Mouse (Mus musculus): ENCODE results near the gene Lrrc55. TPM values are rescaled to one million over a fixed set of nuclear protein-coding genes. Genes with fewer than 3 reads are reported as not detected.
A peak's percentile ranks its signal among the peaks of the same experiment; 100 is the strongest.

The Lrrc55 gene
- polyA plus RNA-seq, 1 experiment from 2014 or later, result 0.09 TPM

DNA sequence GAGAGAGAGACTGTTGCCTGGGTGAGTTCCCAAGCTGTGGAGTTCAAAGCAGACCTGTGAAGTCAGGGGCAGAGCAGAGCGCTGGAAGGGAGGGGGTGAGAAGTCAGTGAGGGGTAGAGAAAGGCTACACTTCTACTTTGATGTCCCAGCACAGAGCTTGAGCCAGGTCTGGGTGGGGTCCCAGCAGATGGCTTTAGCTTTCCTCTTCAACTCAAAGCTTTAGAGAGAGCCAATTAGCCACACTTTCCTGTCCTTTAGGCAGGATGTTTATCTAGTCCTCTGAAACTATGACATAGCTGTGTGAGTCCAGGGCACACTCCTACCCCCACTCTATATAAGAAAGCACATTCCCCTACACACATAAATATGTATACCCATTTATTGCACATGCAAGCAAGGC is 65.3 kb downstream of the Lrrc55 start:
- Histone ChIP-seq H3K4me2 (ENCODE audit: low read depth, low read length) (no peak overlapping the region), H3K27ac (ENCODE audit: low read length) (no peak overlapping the region), H3K9me3 (replicated peaks; ENCODE audit: control insufficient read depth, low read length) (no peaks in the 10 kb centered on the region), H3K27me3 (ENCODE audit: control insufficient read depth, insufficient read depth, low read depth, low read length) (no peaks in the 10 kb centered on the region), H3K4me3 (ENCODE audit: low read depth, low read length) (no peak overlapping the region), H3K9ac (ENCODE audit: low read depth, low read length) (no peak overlapping the region), H3K36me3 (ENCODE audit: control insufficient read depth, insufficient read depth) (no peaks in the 10 kb centered on the region), H3K4me1 (ENCODE audit: control insufficient read depth, low read depth, low read length) (peaks cover 10% of the 10 kb centered on the region)
- 0% methylated on average over 1 of the region's 1 CpGs for WGBS (ENCODE audit: insufficient replicate concordance)
- no peak for ATAC-seq (ENCODE audit: low read depth)

DNA sequence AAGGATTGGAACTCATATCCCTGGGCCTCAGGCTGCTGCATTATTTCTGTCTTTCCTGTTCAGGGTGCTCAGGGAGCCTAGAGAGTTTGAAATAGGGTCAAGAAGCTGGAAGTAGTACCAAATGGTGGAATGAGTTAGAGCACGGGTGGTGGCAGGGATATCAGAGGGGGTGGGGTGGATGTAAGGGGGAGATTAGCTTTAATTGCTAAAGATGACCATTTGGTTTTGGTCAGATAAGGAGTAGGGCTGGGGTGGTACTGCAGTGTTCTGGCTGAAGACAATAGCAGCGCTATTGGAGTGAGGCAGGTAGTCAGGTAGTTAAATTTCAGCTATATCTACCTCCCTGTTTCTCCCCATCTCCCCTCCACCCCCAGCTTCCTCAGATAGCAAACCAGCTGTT is 65.8 kb downstream of the Lrrc55 start:
- Histone ChIP-seq H3K27ac (ENCODE audit: low read length) (no peak overlapping the region), H3K27me3 (ENCODE audit: control insufficient read depth, insufficient read depth, low read depth, low read length) (no peaks in the 10 kb centered on the region), H3K4me1 (ENCODE audit: control insufficient read depth, low read depth, low read length) (peaks cover 10% of the 10 kb centered on the region), H3K4me2 (ENCODE audit: low read depth, low read length) (no peak overlapping the region), H3K36me3 (ENCODE audit: control insufficient read depth, insufficient read depth) (no peaks in the 10 kb centered on the region), H3K9ac (ENCODE audit: low read depth, low read length) (no peak overlapping the region), H3K9me3 (replicated peaks; ENCODE audit: control insufficient read depth, low read length) (no peaks in the 10 kb centered on the region), H3K4me3 (ENCODE audit: low read depth, low read length) (no peak overlapping the region)
- WGBS (ENCODE audit: insufficient replicate concordance), result 13% methylated on average over 2 of the region's 2 CpGs
- ATAC-seq (ENCODE audit: low read depth), result peak; percentile 69

DNA sequence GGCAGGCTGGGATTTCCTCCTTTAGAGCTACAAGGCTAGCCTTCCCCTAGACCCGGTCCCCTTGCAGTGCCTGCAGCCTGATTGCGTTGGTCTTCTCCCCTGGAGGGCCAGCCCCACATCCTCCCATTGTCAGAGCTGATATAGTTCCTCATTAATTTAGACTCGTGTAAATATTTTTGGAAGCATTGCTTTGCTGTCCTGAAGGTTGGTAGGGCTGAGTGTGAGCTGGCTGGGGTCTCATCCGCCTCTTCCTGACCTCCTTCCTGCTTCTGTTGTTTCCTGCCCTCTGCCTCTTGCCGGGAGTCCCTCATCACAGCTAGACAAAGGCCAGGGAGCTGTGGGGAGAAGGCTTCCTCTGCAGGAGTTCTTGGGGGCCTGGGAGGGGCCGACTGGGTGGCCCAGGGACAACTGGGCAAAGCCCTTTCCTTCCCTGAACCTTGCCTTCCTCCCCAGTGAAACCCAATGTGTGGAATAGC is 67.5 kb downstream of the Lrrc55 start:
- H3K36me3 ChIP-seq (ENCODE audit: control insufficient read depth, insufficient read depth), result no peaks in the 10 kb centered on the region
- H3K4me3 ChIP-seq (ENCODE audit: low read depth, low read length), result no peak overlapping the region
- H3K9me3 ChIP-seq (replicated peaks; ENCODE audit: control insufficient read depth, low read length), result no peaks in the 10 kb centered on the region
- H3K4me1 ChIP-seq (ENCODE audit: control insufficient read depth, low read depth, low read length), result peaks cover 10% of the 10 kb centered on the region
- no peak overlapping the region for H3K27ac ChIP-seq (ENCODE audit: low read length)
- ATAC-seq (ENCODE audit: low read depth), result peak; percentile 59
- no peak overlapping the region for H3K4me2 ChIP-seq (ENCODE audit: low read depth, low read length)
- 19% methylated on average over 6 of the region's 6 CpGs for WGBS (ENCODE audit: insufficient replicate concordance)
- H3K27me3 ChIP-seq (ENCODE audit: control insufficient read depth, insufficient read depth, low read depth, low read length), result no peaks in the 10 kb centered on the region
- H3K9ac ChIP-seq (ENCODE audit: low read depth, low read length), result no peak overlapping the region

DNA sequence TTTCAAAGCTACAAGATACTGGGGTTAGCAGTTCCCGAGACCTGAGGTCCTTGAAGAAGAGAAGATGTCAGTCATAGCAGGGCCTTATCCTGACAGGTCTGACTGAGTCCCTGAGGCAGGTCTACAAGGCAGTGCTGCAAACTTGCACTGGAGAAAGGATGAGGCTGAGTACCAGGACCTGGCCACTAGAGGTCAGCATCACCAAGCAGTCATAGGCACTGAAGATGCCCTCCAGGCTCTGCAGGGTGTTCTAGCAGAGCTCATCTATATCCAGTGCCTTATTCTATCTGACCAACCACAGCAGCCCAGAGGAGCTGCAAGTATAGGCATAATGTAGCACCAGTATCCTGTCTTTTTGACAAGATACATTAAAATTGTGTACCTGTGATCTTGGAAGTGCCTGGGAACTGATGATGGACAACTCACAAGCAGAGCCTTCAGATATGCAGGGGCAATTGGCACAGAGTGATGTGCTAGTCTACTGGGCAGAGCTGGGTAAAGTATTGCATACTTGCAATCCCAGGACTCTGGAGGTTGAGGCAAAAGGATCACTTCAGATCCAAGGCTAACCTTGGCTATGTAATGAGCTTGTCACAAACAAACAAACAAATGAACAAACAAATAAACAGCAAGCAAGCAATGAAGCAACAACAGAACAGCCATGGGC is 73.0 kb downstream of the Lrrc55 start:
- Histone ChIP-seq H3K36me3 (ENCODE audit: control insufficient read depth, insufficient read depth) (no peaks in the 10 kb centered on the region), H3K27me3 (ENCODE audit: control insufficient read depth, insufficient read depth, low read depth, low read length) (no peaks in the 10 kb centered on the region), H3K27ac (ENCODE audit: low read length) (no peak overlapping the region), H3K4me2 (ENCODE audit: low read depth, low read length) (no peak overlapping the region), H3K4me3 (ENCODE audit: low read depth, low read length) (no peak overlapping the region), H3K9ac (ENCODE audit: low read depth, low read length) (no peak overlapping the region), H3K9me3 (replicated peaks; ENCODE audit: control insufficient read depth, low read length) (no peaks in the 10 kb centered on the region), H3K4me1 (ENCODE audit: control insufficient read depth, low read depth, low read length) (no peaks in the 10 kb centered on the region)
- ATAC-seq (ENCODE audit: low read depth), result peak; percentile 48; the same call in 1 of the 2 replicates
- 44% methylated on average over 1 of the region's 1 CpGs for WGBS (ENCODE audit: insufficient replicate concordance)

DNA sequence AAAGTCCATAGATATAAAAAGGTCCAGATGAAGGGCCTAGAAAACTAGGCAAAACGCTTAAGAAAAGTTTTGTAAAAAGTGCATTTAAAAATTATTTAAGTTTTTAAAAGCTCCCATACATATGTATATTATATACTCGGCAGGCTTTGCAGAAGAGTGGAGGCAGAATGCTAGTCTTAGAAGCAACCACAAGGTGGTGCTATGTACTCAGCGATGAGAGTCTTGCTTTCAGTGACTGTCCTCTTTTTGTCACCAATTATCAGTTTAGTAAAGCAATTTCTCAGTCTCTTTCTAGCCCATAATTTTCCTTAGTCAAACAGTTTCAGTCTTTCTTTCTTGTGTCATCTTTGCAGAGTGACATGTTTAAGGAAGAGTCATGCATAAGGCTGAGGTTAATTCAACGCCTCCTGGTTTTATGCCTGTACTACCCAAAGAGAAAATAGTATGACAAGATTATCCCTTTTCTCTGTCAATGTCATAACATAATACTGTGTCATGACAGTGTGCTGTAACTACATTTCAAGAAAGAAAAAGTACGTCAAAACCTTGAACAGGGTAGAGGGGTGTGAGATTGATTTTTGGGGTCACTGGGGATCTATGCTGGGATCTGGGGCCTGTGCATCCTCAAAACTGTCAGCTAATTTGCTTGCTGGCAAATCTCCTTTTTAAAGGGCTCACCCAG is 73.7 kb downstream of the Lrrc55 start:
- Histone ChIP-seq H3K27ac (ENCODE audit: low read length) (no peak overlapping the region), H3K4me2 (ENCODE audit: low read depth, low read length) (no peak overlapping the region), H3K4me3 (ENCODE audit: low read depth, low read length) (no peak overlapping the region), H3K36me3 (ENCODE audit: control insufficient read depth, insufficient read depth) (no peaks in the 10 kb centered on the region), H3K4me1 (ENCODE audit: control insufficient read depth, low read depth, low read length) (no peaks in the 10 kb centered on the region), H3K27me3 (ENCODE audit: control insufficient read depth, insufficient read depth, low read depth, low read length) (no peaks in the 10 kb centered on the region), H3K9ac (ENCODE audit: low read depth, low read length) (no peak overlapping the region), H3K9me3 (replicated peaks; ENCODE audit: control insufficient read depth, low read length) (no peaks in the 10 kb centered on the region)
- ATAC-seq (ENCODE audit: low read depth), result 0 out of 2 replicates have a peak, but pooled peaks have one; percentile 45
- 25% methylated on average over 5 of the region's 5 CpGs for WGBS (ENCODE audit: insufficient replicate concordance)

Other genes starting within 250 kb of the Lrrc55 start
- gene Prg2, start 216.7 kb downstream of the Lrrc55 start, polyA plus RNA-seq (2015; fragmentation: Nextera tagmentation; extraction: Ambion mirVana), result 71.0 and 84.0 TPM in 2 replicates
- 5.0 and 5.6 TPM in 2 replicates for gene Prg3, start 209.0 kb downstream of the Lrrc55 start, polyA plus RNA-seq (2015; fragmentation: Nextera tagmentation; extraction: Ambion mirVana)
- gene Ssrp1, start 160.0 kb downstream of the Lrrc55 start, polyA plus RNA-seq (2015; fragmentation: Nextera tagmentation; extraction: Ambion mirVana), result 127 and 134 TPM in 2 replicates
- 0.46 and 0.55 TPM in 2 replicates for gene P2rx3, start 159.7 kb downstream of the Lrrc55 start, polyA plus RNA-seq (2015; fragmentation: Nextera tagmentation; extraction: Ambion mirVana)
- gene Tnks1bp1, start 149.2 kb downstream of the Lrrc55 start, polyA plus RNA-seq (2015; fragmentation: Nextera tagmentation; extraction: Ambion mirVana), result 5.4 and 6.4 TPM in 2 replicates
- 1.7 and 2.7 TPM in 2 replicates for gene Aplnr, start 61.0 kb downstream of the Lrrc55 start, polyA plus RNA-seq (2015; fragmentation: Nextera tagmentation; extraction: Ambion mirVana)
- gene Olfr987, start 142.1 kb upstream of the Lrrc55 start, polyA plus RNA-seq (2015; fragmentation: Nextera tagmentation; extraction: Ambion mirVana), result not detected in 2 replicates
- gene Olfr988, start 166.0 kb upstream of the Lrrc55 start, polyA plus RNA-seq (2015; fragmentation: Nextera tagmentation; extraction: Ambion mirVana), result not detected in 2 replicates
- gene Olfr992, start 212.3 kb upstream of the Lrrc55 start, polyA plus RNA-seq (2015; fragmentation: Nextera tagmentation; extraction: Ambion mirVana), result not detected in 2 replicates
- gene Olfr993, start 217.7 kb upstream of the Lrrc55 start, polyA plus RNA-seq (2015; fragmentation: Nextera tagmentation; extraction: Ambion mirVana), result not detected in 2 replicates
- gene Olfr994, start 239.3 kb upstream of the Lrrc55 start, polyA plus RNA-seq (2015; fragmentation: Nextera tagmentation; extraction: Ambion mirVana), result not detected in 2 replicates
- not detected in 2 replicates for gene Olfr995, start 246.4 kb upstream of the Lrrc55 start, polyA plus RNA-seq (2015; fragmentation: Nextera tagmentation; extraction: Ambion mirVana)